Mouse (Mus musculus) CD4-positive helper T cell, adult 2 months (primary cell): Measurements from ENCODE around the gene Slc22a12.

Experiments used
- DNase-seq: peaks from one replicate; pipeline ENCODE4 v3.0.0-alpha.2; 2012; ENCODE audit warnings: low read depth, missing footprints, low spot score

Slc22a12 gene

GRCm38 (mm10) chr19:6516153-6516552, 26.7 kb downstream of the Slc22a12 start:
- DNase-seq = no peak

GRCm38 (mm10) chr19:6515448-6515847, 27.4 kb downstream of the Slc22a12 start:
- no peak for DNase-seq

- DNase-seq = no peak
Observed at GRCm38 (mm10) chr19:6514940-6515339, 27.9 kb downstream of the Slc22a12 start.

- no peak for DNase-seq
Observed at GRCm38 (mm10) chr19:6513389-6514139, 29.3 kb downstream of the Slc22a12 start.

GRCm38 (mm10) chr19:6510546-6510945, 32.3 kb downstream of the Slc22a12 start:
- no peak for DNase-seq

- no peak for DNase-seq
Observed at GRCm38 (mm10) chr19:6509881-6510280, 33.0 kb downstream of the Slc22a12 start.

- DNase-seq = no peak
Observed at GRCm38 (mm10) chr19:6507393-6507792, 35.4 kb downstream of the Slc22a12 start.

- no peak for DNase-seq
Observed at GRCm38 (mm10) chr19:6504656-6505045, 38.2 kb downstream of the Slc22a12 start.

- DNase-seq = no peak
Observed at GRCm38 (mm10) chr19:6503926-6504655, 38.7 kb downstream of the Slc22a12 start.

GRCm38 (mm10) chr19:6502543-6503319, 40.1 kb downstream of the Slc22a12 start:
- no peak for DNase-seq

- peak; percentile 31 for DNase-seq
Observed at GRCm38 (mm10) chr19:6502035-6502541, 40.7 kb downstream of the Slc22a12 start.

- no peak for DNase-seq
Observed at GRCm38 (mm10) chr19:6500636-6501025, 42.2 kb downstream of the Slc22a12 start.

GRCm38 (mm10) chr19:6499860-6500635, 42.8 kb downstream of the Slc22a12 start:
- no peak for DNase-seq

GRCm38 (mm10) chr19:6498350-6499131, 44.3 kb downstream of the Slc22a12 start:
- no peak for DNase-seq

GRCm38 (mm10) chr19:6497803-6498202, 45.0 kb downstream of the Slc22a12 start:
- no peak for DNase-seq

GRCm38 (mm10) chr19:6497150-6497801, 45.6 kb downstream of the Slc22a12 start:
- DNase-seq = no peak

GRCm38 (mm10) chr19:6496462-6497149, 46.2 kb downstream of the Slc22a12 start:
- no peak for DNase-seq

GRCm38 (mm10) chr19:6495714-6496113, 47.1 kb downstream of the Slc22a12 start:
- DNase-seq = no peak

- DNase-seq = no peak
Observed at GRCm38 (mm10) chr19:6494504-6495170, 48.2 kb downstream of the Slc22a12 start.
